Mouse (Mus musculus): Measurements from ENCODE around the gene Sycp3.

DNA sequence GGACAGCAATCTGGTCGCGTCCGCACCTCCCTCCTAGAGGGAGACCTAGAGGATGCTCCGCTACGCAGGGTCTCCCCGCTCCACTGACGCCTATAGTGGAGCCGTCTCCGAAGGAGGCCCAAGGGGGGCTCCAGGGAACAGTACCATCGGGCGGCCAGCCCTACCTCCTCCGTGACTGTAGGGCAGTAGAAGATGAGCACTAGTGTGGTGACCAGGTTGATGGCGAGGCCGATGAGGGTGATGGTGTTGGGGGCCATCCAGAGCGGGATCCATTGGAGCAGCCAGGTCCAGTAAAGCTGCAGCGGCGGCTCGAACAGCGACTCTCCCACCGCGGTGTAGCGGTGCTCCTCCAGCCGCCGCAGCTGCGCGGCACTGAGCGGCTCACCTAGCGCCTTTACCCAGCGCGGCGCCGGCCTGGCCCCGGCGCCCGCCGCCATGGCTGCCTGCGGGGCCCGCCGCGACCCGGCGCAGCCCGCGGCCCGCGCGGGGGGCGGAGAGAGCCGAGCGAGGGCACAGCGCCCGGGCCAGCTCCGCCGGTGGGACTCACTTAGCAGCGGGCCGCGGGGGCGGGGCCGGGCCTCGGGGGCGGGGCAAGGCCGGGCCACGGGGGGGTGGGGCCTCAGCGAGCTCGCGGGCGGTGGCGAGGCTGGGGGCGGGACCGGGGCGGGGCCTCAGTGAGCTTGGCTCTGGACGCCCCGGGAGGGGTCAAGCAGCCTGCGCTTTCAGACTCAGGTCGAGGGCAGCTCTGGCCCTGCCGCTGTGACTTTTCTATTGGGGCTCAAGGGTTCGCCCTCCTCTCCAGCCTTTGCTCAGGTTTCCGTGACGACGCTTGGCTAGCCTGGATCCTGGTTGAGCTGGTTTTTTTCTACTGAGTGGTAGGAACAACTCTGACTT is 44.3 kb downstream of the Sycp3 start, which contains the start of gene Chpt1:
- TF ChIP-seq CTCF (IDR thresholded peaks at IDR 0.05; ENCODE audit: low read depth) (no peak), EP300 (IDR thresholded peaks at IDR 0.05; ENCODE audit: low read depth) (no peak)
